Mouse (Mus musculus): ENCODE results near the gene Dnajc15.
A peak's percentile ranks its signal among the peaks of the same experiment; 100 is the strongest.
"Not testable (repeated sequence)": the region's sequence is repeated elsewhere in the genome, so short reads cannot be mapped to it uniquely, and the experiment has no call there.

Dnajc15 gene

DNA sequence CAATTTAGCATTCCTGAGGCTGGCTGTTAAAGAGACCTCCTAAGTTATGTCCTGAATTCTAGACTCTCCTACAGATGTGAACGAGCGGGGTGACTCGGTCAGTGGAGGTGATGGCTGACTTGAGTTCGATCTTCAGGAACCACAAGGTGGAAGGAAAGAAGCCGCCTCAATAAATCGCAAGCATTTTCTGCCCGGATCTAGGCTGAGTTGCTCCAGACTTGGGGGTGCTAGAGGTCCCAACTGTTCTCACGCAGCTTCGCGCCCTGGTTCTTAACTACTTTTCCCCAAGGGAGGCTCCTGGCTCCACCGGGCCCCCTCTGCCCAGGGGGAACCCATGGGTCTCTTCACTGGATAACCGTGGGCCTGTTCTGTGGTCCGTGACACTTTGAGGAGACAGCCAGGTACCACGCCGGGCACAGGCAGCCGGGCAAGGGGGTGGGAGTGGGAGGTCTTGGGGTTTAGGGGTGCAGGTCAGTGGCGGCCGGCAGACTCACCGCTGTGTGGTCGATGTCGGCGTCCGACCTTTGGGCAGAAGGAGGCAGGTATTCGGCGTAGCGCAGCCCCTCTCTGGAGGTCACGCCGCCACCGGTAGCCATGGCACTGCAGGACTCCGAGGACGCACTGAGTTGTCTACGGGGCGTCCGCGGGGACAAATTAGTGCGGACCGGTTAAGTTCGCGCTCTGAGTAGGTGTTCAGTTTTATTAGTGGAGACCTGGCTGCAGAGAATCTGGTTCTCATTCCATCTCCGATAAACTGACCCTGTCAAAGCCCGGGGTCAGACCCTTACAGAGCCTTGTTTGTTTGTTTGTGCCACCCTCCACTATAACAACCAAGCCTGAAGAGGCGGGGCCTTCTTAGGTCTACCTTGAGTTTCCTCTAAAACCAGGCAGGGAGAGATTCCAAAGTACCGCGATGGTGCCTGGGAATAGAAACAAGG lies at the start of gene Dnajc15:
TSS of gene Dnajc15 (minus strand) at position 822 of the 938 bp plus-strand sequence.
- peak; percentile 88 for DNase-seq (ENCODE audit: low read depth, low spot score)

- DNase-seq (ENCODE audit: low read depth, low spot score), result no peak
Measured at GRCm38 (mm10) chr14:77923076-77923865, 48.3 kb upstream of the Dnajc15 start.

DNA sequence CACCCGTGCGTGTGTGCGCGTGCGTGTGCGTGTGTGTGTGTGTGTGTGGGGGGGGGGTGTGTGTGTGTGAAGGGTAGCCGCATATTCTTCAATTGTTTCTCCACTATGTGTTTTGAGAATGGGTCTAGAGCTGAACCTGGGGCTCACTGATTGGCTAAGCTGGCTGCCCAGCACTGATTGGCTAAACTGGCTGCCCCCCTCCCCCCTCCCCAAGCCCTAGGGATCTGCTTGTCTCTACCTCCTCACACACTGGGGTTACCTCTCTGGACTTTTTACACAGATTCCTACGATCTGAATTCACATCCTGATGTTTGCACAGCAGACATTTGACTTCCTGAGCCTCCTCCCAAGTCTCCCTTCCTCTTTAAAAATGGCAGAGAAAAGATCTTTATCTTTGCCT lies 46.7 kb upstream of the Dnajc15 start:
- no peak for DNase-seq (ENCODE audit: low read depth, low spot score)

DNA sequence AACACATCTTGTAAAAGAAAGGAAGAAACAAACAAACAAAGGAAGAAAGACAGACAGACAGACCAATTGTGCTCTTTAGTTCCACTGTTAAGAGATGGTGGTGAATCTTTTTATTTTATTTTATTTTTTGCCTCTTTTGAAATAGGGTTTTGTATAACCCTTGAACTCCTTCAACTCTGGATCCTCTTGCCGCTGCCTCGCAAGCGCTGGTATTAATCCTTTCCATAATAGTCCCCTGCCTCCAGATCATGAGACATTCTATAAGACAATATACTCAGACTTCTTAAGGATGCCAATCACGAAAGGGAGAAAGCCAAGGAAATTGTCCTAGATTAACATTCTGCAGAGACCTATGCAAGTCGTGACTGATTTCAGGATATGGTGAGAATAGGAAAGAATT lies 40.9 kb upstream of the Dnajc15 start:
- no peak for DNase-seq (ENCODE audit: low read depth, low spot score)

- peak; percentile 12 for DNase-seq (ENCODE audit: low read depth, low spot score)
Measured at GRCm38 (mm10) chr14:77906586-77906985, 31.7 kb upstream of the Dnajc15 start.

DNA sequence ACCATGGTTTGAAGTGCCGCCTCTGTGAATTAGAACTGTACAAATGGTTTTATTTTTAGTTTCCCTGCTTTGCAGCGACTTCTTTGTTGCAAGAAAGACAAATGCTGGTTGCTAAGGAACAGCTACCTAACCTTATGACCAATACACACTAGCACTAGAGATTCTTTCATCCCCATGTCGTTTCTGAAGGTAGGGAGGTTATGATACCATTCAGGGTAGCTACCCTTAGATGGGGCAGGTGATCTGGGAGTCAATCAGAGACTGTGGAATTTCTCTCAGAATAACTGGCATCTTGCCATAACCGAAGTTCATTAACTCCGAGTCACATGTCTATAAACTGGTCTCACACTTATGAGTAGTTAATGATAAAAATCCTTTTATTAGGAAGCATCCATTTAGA lies 30.5 kb upstream of the Dnajc15 start:
- DNase-seq (ENCODE audit: low read depth, low spot score), result peak; percentile 25

DNA sequence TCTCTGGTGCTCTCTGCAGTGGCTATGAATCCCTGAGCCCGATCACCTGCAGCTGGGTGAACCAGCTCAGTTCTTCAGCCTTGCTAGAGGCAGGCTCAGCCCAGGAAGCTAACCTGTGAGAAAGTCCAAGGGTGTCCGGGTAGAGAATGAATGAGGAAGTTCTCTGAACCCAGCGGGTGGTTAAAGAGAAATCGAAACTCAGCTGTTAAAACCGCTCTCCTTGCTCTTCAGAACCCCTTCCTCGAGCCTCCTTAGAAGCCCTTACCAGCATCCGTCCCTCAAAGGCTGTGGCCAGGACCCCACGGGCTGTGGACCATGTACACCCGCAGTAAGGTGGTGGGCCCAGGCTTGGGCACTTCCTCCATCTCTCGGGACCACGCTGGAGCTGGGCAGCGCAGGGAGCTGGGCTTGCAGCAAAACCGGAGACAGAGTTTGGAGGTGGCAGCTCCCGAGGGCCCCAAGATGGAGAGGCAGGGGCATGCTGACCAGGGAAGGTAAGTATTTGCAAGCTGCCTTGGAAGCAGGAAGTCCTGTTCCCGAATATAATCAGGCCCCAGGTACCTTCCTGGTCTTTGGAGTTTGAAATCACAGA lies 29.3 kb upstream of the Dnajc15 start, which contains the start of gene Epsti1:
TSS of gene Epsti1 (plus strand) at position 69 of the 592 bp plus-strand sequence.
- peak; percentile 70 for DNase-seq (ENCODE audit: low read depth, low spot score)

DNA sequence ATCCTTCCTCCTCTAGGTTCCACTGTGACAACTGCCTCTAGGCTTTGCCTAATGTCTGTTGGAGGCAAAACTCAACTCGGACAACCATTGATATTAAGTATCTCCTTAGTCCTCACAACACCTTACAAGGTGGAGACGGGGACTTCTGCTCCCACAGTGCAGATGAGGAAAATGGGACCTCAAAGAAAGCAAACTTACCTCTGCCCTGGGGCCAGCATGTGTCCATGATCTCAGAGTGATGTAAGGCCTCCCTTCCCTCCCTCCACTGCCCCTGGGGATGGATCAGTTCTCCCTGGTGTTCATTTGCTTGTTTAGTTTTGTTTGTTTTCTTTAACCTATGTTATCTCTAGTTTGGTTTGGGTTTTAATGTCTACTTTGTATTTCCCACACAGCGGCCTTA lies 27.6 kb upstream of the Dnajc15 start:
- DNase-seq (ENCODE audit: low read depth, low spot score), result no peak

DNA sequence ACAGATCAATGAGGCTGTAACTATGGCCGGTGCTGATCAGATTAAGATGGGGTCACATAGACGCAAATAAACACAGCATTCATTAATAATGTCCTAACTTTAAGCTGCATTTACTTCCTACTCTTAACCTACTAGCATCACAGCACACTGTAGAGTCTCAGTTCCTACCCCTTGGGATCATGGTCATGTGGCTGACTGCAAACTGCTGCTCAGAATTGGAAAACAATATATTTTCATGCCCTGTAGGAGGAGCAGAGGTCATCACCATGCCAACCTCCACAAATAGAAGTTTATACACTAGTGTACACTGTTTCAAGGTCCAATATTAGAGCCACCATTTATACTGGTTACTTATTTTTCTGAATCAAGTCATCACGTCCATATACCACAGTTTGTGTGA lies 21.0 kb upstream of the Dnajc15 start:
- no peak for DNase-seq (ENCODE audit: low read depth, low spot score)

GRCm38 (mm10) chr14:77889911-77890310 lies 15.0 kb upstream of the Dnajc15 start:
- no peak for DNase-seq (ENCODE audit: low read depth, low spot score)

GRCm38 (mm10) chr14:77886941-77887340 lies 12.0 kb upstream of the Dnajc15 start:
- DNase-seq (ENCODE audit: low read depth, low spot score), result no peak

- DNase-seq (ENCODE audit: low read depth, low spot score), result no peak
Measured at GRCm38 (mm10) chr14:77886376-77886775, 11.5 kb upstream of the Dnajc15 start.

GRCm38 (mm10) chr14:77882669-77883068 lies 7.7 kb upstream of the Dnajc15 start:
- no peak for DNase-seq (ENCODE audit: low read depth, low spot score)

- no peak for DNase-seq (ENCODE audit: low read depth, low spot score)
Measured at GRCm38 (mm10) chr14:77881998-77882397, 7.1 kb upstream of the Dnajc15 start.

DNA sequence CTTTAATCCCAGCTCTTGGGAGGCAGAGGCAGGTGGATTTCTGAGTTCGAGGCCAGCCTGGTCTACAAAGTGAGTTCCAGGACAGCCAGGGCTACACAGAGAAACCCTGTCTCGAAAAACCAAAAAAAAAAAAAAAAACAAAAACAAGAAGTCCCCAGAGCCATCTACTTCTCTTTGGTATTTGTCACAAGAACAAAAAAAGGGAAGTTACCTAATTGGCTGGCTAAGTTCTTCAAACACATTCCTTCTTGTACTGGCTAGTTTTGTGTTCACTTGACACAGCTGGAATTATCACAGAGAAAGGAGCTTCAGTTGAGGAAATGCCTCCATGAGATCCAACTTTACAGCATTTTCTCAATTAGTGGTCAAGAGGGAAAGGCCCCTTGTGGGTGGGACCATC lies 3.0 kb upstream of the Dnajc15 start:
- not testable (repeated sequence) for DNase-seq (ENCODE audit: low read depth, low spot score)

DNA sequence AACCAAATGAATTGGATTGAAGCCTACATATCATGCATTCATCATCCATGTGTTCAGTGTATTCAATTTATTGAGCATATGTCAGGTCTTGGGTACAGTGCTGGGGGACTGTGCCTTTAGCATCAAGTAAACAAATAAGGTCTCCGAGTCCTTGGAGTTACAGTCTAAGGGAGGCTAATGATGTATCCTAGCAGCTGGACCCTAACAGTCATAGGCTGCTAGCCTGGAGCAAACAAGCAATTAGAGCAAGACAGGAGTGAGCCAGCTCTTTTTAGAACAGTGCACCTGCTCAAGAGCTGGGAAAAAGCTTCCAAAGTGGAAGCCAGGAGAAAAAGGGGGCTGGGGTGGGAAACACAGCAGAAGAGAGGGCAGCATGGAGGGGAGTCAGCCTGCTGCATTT lies 1.3 kb upstream of the Dnajc15 start:
- no peak for DNase-seq (ENCODE audit: low read depth, low spot score)

DNA sequence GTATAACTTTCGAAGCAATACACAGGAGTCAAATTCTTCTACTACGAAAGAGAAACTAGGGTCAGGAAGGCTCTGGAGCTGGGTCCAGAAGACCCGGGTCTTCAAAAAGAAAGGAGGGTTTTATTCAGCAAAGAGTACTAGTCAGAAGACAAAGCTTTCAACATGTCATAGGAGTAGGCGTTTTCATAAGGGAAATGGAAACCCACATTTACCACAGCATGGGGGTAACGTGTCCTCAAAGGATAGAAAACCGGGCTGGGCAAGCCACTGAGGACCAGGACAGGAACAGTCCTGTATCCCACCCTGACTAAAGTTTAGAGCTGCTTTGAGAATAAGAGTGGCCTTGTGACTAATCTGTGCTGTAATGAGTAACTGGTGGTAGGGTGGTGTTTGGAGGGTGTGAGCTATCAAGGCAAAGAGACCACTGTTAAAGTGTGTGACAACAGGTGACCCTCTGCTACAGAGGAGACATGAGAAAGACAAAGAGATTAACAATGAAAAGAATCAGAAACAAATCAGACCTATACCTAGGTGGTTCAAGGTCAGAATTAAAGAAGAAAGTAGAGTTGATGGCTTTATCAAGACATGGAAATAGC lies 3.4 kb downstream of the Dnajc15 start:
- DNase-seq (ENCODE audit: low read depth, low spot score), result peak; percentile 79

DNA sequence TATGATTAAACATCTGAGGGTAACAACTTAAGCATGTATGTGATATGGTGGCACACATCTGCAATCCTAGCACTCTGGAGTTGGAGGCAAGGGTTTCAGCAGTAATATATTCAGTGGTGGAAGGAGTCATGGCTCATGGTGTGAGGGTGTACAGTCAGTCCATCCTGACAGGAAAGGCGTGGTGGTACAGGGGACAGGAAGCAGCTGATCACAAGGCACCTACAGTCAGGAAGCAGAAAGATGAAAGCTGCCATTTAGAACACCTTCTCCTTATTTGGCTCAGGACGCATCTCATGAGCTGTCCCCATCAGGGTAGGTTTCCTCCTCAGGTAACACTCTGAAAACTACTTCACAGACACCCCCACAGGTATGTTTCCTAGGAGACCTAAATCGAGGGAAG lies 4.0 kb downstream of the Dnajc15 start:
- peak; percentile 73 for DNase-seq (ENCODE audit: low read depth, low spot score)

GRCm38 (mm10) chr14:77867601-77868000 lies 7.3 kb downstream of the Dnajc15 start:
- DNase-seq (ENCODE audit: low read depth, low spot score), result peak; percentile 25

DNA sequence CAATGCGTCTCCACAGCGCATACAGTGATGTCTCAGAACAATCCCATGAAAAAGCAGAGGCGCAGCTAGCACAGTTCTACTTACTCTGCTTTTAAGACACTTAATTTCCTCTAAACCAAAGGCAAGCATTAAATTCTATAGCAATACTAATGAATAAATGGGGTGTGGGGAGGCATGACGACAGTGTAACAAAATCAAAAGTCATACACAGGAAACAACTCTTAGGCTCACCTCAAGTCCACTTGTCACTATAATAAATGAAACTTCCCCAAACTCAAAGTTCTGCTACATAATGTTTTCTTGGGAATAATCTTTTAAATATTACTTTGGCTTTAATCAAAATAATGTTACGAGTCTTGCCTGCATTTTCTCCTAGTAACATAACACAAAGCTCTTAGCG lies 10.4 kb downstream of the Dnajc15 start:
- DNase-seq (ENCODE audit: low read depth, low spot score), result no peak

DNA sequence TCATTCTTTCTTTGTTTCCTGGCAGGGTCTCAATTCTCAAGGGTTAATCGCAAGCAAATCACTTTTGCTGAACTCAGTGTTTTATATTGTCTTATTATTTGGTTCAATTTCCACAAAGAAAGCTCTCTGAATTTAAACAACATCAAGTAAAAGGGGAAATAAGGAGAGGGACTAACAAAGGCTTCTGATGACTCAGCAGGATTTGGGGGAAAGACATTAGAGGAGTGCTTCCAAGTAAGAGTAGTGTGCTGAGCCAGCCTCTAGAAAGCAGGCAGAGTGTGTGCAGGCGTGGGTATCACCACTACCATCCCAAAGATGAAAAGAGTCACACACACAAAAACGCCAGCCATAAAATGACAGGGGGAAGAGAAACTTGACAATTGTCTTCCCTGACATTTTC lies 10.9 kb downstream of the Dnajc15 start:
- no peak for DNase-seq (ENCODE audit: low read depth, low spot score)

Measured in CD4-positive helper T cell, adult 2 months (primary cell).